Mouse (Mus musculus): ENCODE measurements at regions not wholly inside any gene's neighbourhood (a gene's known extent, or its start where the extent isn't known, plus 50 kb on each side); places are given as distances from the start of the nearest gene placed in this dataset.

- Histone ChIP-seq H3K4me3 (ENCODE audit: low read depth, low read length) (no peak overlapping the region), H3K4me1 (replicated peaks; ENCODE audit: control insufficient read depth, insufficient read depth, low read length) (no peaks in the 10 kb centered on the region), H3K9me3 (ENCODE audit: control insufficient read depth) (no peaks in the 10 kb centered on the region), H3K36me3 (ENCODE audit: control insufficient read depth, insufficient read depth) (no peaks in the 10 kb centered on the region), H3K4me2 (replicated peaks; ENCODE audit: low read depth) (no peak overlapping the region), H3K9ac (ENCODE audit: low read depth, low read length) (no peak overlapping the region), H3K27ac (ENCODE audit: low read depth, low read length) (no peak overlapping the region), H3K27me3 (replicated peaks; ENCODE audit: control insufficient read depth, insufficient read depth, low read length) (no peaks in the 10 kb centered on the region)
- TF ChIP-seq CTCF (IDR thresholded peaks at IDR 0.05; ENCODE audit: low read depth) = no peak
- no peak for ATAC-seq
- 86% methylated on average over 5 of the region's 5 CpGs for WGBS
Observed at GRCm38 (mm10) chr14:68367696-68368095, 926.4 kb downstream of the Synb start.

- Histone ChIP-seq H3K9me3 (ENCODE audit: control insufficient read depth) (no peaks in the 10 kb centered on the region), H3K9ac (ENCODE audit: low read depth, low read length) (no peak overlapping the region), H3K4me2 (replicated peaks; ENCODE audit: low read depth) (no peak overlapping the region), H3K36me3 (ENCODE audit: control insufficient read depth, insufficient read depth) (no peaks in the 10 kb centered on the region), H3K4me3 (ENCODE audit: low read depth, low read length) (no peak overlapping the region), H3K27me3 (replicated peaks; ENCODE audit: control insufficient read depth, insufficient read depth, low read length) (no peaks in the 10 kb centered on the region), H3K27ac (ENCODE audit: low read depth, low read length) (no peak overlapping the region), H3K4me1 (replicated peaks; ENCODE audit: control insufficient read depth, insufficient read depth, low read length) (no peaks in the 10 kb centered on the region)
- WGBS = 79% methylated on average over 2 of the region's 2 CpGs
- no peak for TF ChIP-seq CTCF (IDR thresholded peaks at IDR 0.05; ENCODE audit: low read depth)
- no peak for ATAC-seq
Observed at GRCm38 (mm10) chr14:68363892-68364291, 930.2 kb downstream of the Synb start.

- no peaks in the 10 kb centered on the region for H3K9me3 ChIP-seq (ENCODE audit: control insufficient read depth)
- 75% methylated on average over 7 of the region's 7 CpGs for WGBS
- ATAC-seq = no peak
- no peaks in the 10 kb centered on the region for H3K27me3 ChIP-seq (replicated peaks; ENCODE audit: control insufficient read depth, insufficient read depth, low read length)
- H3K9ac ChIP-seq (ENCODE audit: low read depth, low read length) = no peak overlapping the region
- no peak overlapping the region for H3K27ac ChIP-seq (ENCODE audit: low read depth, low read length)
- no peak overlapping the region for H3K4me3 ChIP-seq (ENCODE audit: low read depth, low read length)
- no peak for TF ChIP-seq CTCF (IDR thresholded peaks at IDR 0.05; ENCODE audit: low read depth)
- H3K36me3 ChIP-seq (ENCODE audit: control insufficient read depth, insufficient read depth) = no peaks in the 10 kb centered on the region
- no peaks in the 10 kb centered on the region for H3K4me1 ChIP-seq (replicated peaks; ENCODE audit: control insufficient read depth, insufficient read depth, low read length)
- no peak overlapping the region for H3K4me2 ChIP-seq (replicated peaks; ENCODE audit: low read depth)
Observed at GRCm38 (mm10) chr14:68361998-68362397, 932.1 kb downstream of the Synb start.

GRCm38 (mm10) chr14:68361481-68361880, 932.6 kb downstream of the Synb start:
- no peak overlapping the region for H3K9ac ChIP-seq (ENCODE audit: low read depth, low read length)
- WGBS = 76% methylated on average over 6 of the region's 6 CpGs
- H3K36me3 ChIP-seq (ENCODE audit: control insufficient read depth, insufficient read depth) = no peaks in the 10 kb centered on the region
- no peaks in the 10 kb centered on the region for H3K27me3 ChIP-seq (replicated peaks; ENCODE audit: control insufficient read depth, insufficient read depth, low read length)
- H3K27ac ChIP-seq (ENCODE audit: low read depth, low read length) = no peak overlapping the region
- no peaks in the 10 kb centered on the region for H3K9me3 ChIP-seq (ENCODE audit: control insufficient read depth)
- no peak for ATAC-seq
- H3K4me1 ChIP-seq (replicated peaks; ENCODE audit: control insufficient read depth, insufficient read depth, low read length) = no peaks in the 10 kb centered on the region
- H3K4me3 ChIP-seq (ENCODE audit: low read depth, low read length) = no peak overlapping the region
- no peak overlapping the region for H3K4me2 ChIP-seq (replicated peaks; ENCODE audit: low read depth)
- TF ChIP-seq CTCF (IDR thresholded peaks at IDR 0.05; ENCODE audit: low read depth) = no peak

GRCm38 (mm10) chr14:68356396-68356795, 937.7 kb downstream of the Synb start:
- H3K36me3 ChIP-seq (ENCODE audit: control insufficient read depth, insufficient read depth) = no peaks in the 10 kb centered on the region
- no peaks in the 10 kb centered on the region for H3K4me1 ChIP-seq (replicated peaks; ENCODE audit: control insufficient read depth, insufficient read depth, low read length)
- no peak for TF ChIP-seq CTCF (IDR thresholded peaks at IDR 0.05; ENCODE audit: low read depth)
- H3K9me3 ChIP-seq (ENCODE audit: control insufficient read depth) = no peaks in the 10 kb centered on the region
- H3K4me2 ChIP-seq (replicated peaks; ENCODE audit: low read depth) = no peak overlapping the region
- no peak overlapping the region for H3K4me3 ChIP-seq (ENCODE audit: low read depth, low read length)
- no peak overlapping the region for H3K27ac ChIP-seq (ENCODE audit: low read depth, low read length)
- H3K27me3 ChIP-seq (replicated peaks; ENCODE audit: control insufficient read depth, insufficient read depth, low read length) = no peaks in the 10 kb centered on the region
- no peak overlapping the region for H3K9ac ChIP-seq (ENCODE audit: low read depth, low read length)
- 66% methylated on average over 7 of the region's 7 CpGs for WGBS
- ATAC-seq = no peak

- H3K27me3 ChIP-seq (replicated peaks; ENCODE audit: control insufficient read depth, insufficient read depth, low read length) = no peaks in the 10 kb centered on the region
- no peaks in the 10 kb centered on the region for H3K9me3 ChIP-seq (ENCODE audit: control insufficient read depth)
- H3K4me1 ChIP-seq (replicated peaks; ENCODE audit: control insufficient read depth, insufficient read depth, low read length) = no peaks in the 10 kb centered on the region
- WGBS = 78% methylated on average over 8 of the region's 8 CpGs
- no peak overlapping the region for H3K4me2 ChIP-seq (replicated peaks; ENCODE audit: low read depth)
- TF ChIP-seq CTCF (IDR thresholded peaks at IDR 0.05; ENCODE audit: low read depth) = no peak
- H3K36me3 ChIP-seq (ENCODE audit: control insufficient read depth, insufficient read depth) = no peaks in the 10 kb centered on the region
- no peak overlapping the region for H3K4me3 ChIP-seq (ENCODE audit: low read depth, low read length)
- ATAC-seq = no peak
- H3K27ac ChIP-seq (ENCODE audit: low read depth, low read length) = no peak overlapping the region
- no peak overlapping the region for H3K9ac ChIP-seq (ENCODE audit: low read depth, low read length)
Observed at GRCm38 (mm10) chr14:68355462-68355905, 938.6 kb downstream of the Synb start.

GRCm38 (mm10) chr14:68345527-68345926, 948.6 kb downstream of the Synb start:
- Histone ChIP-seq H3K36me3 (ENCODE audit: control insufficient read depth, insufficient read depth) (no peaks in the 10 kb centered on the region), H3K27me3 (replicated peaks; ENCODE audit: control insufficient read depth, insufficient read depth, low read length) (no peaks in the 10 kb centered on the region), H3K4me3 (ENCODE audit: low read depth, low read length) (no peak overlapping the region), H3K4me1 (replicated peaks; ENCODE audit: control insufficient read depth, insufficient read depth, low read length) (no peaks in the 10 kb centered on the region), H3K9ac (ENCODE audit: low read depth, low read length) (no peak overlapping the region), H3K4me2 (replicated peaks; ENCODE audit: low read depth) (no peak overlapping the region), H3K27ac (ENCODE audit: low read depth, low read length) (no peak overlapping the region), H3K9me3 (ENCODE audit: control insufficient read depth) (no peaks in the 10 kb centered on the region)
- no peak for ATAC-seq
- 67% methylated on average over 4 of the region's 4 CpGs for WGBS
- TF ChIP-seq CTCF (IDR thresholded peaks at IDR 0.05; ENCODE audit: low read depth) = no peak
